Mouse (Mus musculus): ENCODE data around the gene Crcp. TPM values are rescaled to one million over a fixed set of nuclear protein-coding genes. Genes with fewer than 3 reads are reported as not detected.
A peak's percentile ranks its signal among the peaks of the same experiment; 100 is the strongest.

Crcp gene
- polyA plus RNA-seq, 1 experiment from 2014 or later: 61.3 TPM

DNA sequence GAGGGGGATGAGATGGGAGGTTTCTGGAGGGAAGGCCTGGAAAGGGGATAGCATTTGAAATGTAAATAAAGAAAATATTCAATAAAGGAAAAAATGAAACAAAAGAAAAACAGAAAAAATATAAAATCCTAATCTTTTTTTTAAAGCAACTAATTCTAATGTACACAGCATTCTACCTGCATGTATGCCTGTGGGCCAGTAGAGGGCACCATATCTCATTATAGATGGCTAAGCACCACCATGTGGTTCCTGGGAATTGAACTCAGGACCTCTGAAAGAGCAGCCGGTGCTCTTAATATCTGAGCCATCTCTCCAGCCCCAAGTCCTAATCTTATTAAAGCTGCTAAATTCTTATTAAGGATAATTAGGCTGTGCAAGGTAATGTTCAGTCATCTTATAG, 21.7 kb upstream of the Crcp start:
- WGBS: 91% methylated on average over 1 of the region's 1 CpGs
- Histone ChIP-seq H3K4me1 (replicated peaks) (peaks cover 11% of the 10 kb centered on the region), H3K9me3 (peaks cover 34% of the 10 kb centered on the region), H3K27me3 (ENCODE audit: insufficient read depth, poor library complexity, severe bottlenecking) (no peaks in the 10 kb centered on the region), H3K27ac (no peak overlapping the region), H3K36me3 (peaks cover 24% of the 10 kb centered on the region), H3K4me3 (no peak overlapping the region)
- no peak for DNase-seq (ENCODE audit: low spot score)

DNA sequence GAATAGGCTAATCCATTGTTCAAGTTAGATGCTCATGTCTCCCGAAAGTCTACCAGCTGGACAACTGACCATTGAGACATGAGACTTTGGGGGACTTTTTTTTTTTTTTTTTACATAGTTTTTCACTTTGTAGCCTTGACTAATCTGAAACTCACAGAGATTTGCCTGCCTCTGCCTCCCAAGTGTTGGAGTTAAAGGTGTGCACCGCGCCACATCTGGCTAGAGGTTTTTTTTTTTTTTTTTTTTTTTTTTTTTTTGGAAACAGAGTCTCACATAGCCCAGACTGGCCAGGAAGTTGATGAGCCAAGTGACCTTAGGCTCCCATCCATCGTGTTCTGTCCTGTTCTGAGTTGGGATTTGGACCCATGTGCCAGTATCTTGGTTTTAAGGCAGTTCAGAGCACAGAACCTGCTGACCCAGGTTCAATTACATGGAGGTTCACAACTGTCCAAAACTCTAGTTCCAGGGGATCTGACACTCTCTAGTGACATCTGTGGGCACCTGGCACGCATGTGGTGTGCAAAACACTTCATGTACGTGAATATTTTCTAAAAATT, 21.0 kb upstream of the Crcp start:
- whole genome bisulfite sequencing: 79% methylated on average over 6 of the region's 6 CpGs
- Histone ChIP-seq H3K27me3 (ENCODE audit: insufficient read depth, poor library complexity, severe bottlenecking) (no peaks in the 10 kb centered on the region), H3K36me3 (peaks cover 31% of the 10 kb centered on the region), H3K4me1 (replicated peaks) (peaks cover 3% of the 10 kb centered on the region; the same call in 1 of the 2 replicates), H3K27ac (no peak overlapping the region), H3K4me3 (no peak overlapping the region), H3K9me3 (peaks cover 34% of the 10 kb centered on the region)
- no peak for DNase-seq (ENCODE audit: low spot score)

DNA sequence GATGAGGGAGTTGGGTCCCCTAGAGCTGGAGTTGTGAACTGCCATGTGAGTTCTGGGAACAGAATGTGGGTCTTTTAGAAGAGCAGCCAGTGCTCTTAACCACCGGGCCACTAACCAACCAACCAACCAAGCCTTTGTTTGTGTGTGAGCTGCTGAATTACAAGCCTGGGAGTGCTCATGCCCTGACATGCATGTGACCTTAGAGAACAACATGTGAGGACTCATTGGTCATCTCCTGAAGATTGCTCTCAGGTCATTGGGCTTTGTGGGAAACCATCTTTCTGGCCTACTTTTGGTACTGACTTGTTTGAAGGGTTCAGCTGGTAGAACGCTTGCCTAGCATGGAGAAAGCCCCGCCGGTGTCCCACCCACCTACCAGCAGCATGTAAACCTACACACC, 19.3 kb upstream of the Crcp start:
- no peak for DNase-seq (ENCODE audit: low spot score)
- WGBS: 94% methylated on average over 4 of the region's 4 CpGs
- H3K36me3 ChIP-seq: peaks cover 47% of the 10 kb centered on the region
- H3K4me1 ChIP-seq (replicated peaks): no peaks in the 10 kb centered on the region
- no peak overlapping the region for H3K27ac ChIP-seq
- H3K9me3 ChIP-seq: peaks cover 26% of the 10 kb centered on the region
- H3K27me3 ChIP-seq (ENCODE audit: insufficient read depth, poor library complexity, severe bottlenecking): no peaks in the 10 kb centered on the region
- no peak overlapping the region for H3K4me3 ChIP-seq

DNA sequence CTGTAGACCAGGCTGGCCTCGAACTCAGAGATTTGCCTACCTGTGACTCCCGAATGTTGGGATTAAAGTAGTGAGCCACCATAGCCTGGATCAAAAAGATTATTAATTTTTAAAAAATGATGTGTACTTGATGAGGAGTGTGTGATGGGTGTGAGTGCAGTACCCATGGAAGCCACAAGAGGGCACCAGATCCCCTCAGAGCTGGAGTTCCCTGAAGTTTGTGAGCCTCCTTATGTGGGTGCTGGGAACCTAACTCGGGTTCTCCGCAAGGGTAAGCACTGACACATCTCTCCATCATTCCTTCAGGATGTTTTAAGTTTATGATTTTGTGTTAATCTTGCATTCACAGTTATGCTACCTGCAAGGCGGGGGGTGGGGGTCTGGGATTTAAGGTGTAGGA, 18.1 kb upstream of the Crcp start:
- H3K4me1 ChIP-seq (replicated peaks): no peaks in the 10 kb centered on the region
- no peaks in the 10 kb centered on the region for H3K27me3 ChIP-seq (ENCODE audit: insufficient read depth, poor library complexity, severe bottlenecking)
- no peak for DNase-seq (ENCODE audit: low spot score)
- 94% methylated on average over 5 of the region's 5 CpGs for WGBS
- H3K4me3 ChIP-seq: no peak overlapping the region
- peaks cover 59% of the 10 kb centered on the region for H3K36me3 ChIP-seq
- no peak overlapping the region for H3K27ac ChIP-seq
- peaks cover 22% of the 10 kb centered on the region for H3K9me3 ChIP-seq

DNA sequence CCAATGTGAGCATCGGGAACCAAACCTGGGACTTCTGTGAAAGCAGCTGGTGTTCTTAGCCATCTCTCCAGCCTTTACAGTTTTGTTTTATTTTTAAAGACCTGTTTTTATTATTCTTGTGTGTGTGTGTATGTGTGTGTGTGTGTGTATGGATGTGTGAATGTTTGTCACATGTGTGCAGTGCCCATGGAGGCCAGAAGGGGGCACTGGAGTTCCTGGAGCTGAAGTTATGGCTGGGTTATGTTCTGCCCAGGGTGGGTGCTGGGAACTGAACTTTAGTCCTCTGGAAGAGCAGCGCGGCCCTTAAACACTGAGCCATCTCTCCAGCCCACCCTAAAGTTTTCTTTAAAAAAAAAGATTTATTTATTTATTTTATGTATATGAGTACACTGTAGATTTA, 14.0 kb upstream of the Crcp start:
- H3K36me3 ChIP-seq: peaks cover 84% of the 10 kb centered on the region
- 98% methylated on average over 3 of the region's 3 CpGs for WGBS

DNA sequence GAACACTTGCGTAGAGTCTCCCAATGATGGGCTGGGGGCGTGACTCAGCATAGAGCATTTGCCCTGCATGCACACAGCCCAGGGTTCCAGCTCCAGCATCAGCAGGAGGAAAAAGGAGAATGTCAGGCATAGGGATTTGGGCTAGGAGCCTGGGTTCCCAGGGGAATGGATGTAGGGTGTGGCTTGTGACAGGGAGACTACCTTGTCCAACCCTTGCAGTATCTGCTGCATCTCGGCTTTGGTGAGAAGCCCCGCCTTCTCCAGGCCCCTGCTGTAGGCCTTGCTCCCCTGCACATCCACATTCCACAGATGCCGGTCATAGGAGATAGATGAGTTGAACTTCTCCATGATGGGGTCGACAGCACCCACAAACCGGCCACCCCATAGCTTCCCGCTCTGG, 9.6 kb upstream of the Crcp start:
- Histone ChIP-seq H3K4me3 (no peak overlapping the region), H3K36me3 (peaks cover 41% of the 10 kb centered on the region), H3K27me3 (ENCODE audit: insufficient read depth, poor library complexity, severe bottlenecking) (no peaks in the 10 kb centered on the region), H3K27ac (no peak overlapping the region), H3K4me1 (replicated peaks) (peaks cover 26% of the 10 kb centered on the region), H3K9me3 (0 out of 2 replicates have a peak, but pooled peaks cover 4% of the 10 kb centered on the region)
- 71% methylated on average over 8 of the region's 8 CpGs for WGBS
- DNase-seq (ENCODE audit: low spot score): no peak

More for the DNA sequence above, 14.0 kb upstream of the Crcp start:
- H3K4me1 ChIP-seq (replicated peaks): peaks cover 6% of the 10 kb centered on the region; the same call in 1 of the 2 replicates
- no peak overlapping the region for H3K4me3 ChIP-seq
- H3K9me3 ChIP-seq: peaks cover 19% of the 10 kb centered on the region
- DNase-seq (ENCODE audit: low spot score): no peak
- no peak overlapping the region for H3K27ac ChIP-seq
- no peaks in the 10 kb centered on the region for H3K27me3 ChIP-seq (ENCODE audit: insufficient read depth, poor library complexity, severe bottlenecking)

DNA sequence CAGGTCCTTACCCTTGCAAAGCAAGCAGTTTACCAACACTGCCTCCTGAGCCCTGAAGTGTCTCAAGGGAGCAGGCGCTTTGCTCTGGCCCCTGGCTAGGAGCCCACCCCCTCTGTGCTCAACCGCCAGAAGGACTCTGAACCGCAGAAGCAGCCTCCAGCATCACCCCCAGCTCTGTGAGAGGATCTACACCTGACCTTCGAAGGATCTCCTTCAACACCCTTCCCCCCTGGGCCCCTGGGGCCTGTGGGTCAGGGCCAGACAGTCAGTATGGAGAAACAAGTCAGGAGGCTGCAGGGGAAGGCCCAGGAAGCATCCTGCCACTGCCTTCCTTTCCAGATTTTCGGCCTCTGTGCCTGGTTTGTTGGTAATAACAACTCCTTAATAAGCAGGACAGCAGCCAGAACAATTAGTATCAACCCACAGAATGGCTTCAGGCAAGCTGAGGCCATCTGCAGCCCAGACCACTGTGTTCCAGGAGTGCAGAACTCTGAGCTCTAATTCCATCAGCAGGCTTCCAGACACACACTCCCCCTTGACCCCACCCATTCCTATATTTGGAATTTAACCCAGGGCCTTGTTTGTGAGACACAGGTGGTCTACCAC, 7.6 kb upstream of the Crcp start:
- no peak for DNase-seq (ENCODE audit: low spot score)

DNA sequence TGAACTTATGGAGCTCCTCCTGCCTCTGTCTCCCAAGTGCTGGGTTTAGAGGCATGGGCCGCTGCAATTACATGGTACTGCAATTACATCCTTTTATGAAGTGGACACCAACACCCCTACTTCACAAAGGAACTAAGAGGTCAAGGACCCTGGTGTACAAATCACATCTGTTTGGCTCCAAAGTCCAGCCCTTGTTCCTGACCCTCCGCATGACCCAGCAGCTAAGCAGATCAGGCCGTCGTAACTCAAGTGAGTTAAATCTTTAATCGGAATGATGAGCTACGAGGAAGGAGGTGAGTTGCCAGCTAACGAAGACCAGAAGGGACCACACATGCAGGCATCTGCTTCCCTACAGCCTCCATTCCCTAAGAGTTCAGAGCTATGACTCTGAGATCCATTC, 6.7 kb upstream of the Crcp start:
- Histone ChIP-seq H3K36me3 (peaks cover 16% of the 10 kb centered on the region), H3K4me3 (no peak overlapping the region), H3K9me3 (no peaks in the 10 kb centered on the region), H3K4me1 (replicated peaks) (peaks cover 28% of the 10 kb centered on the region), H3K27ac (no peak overlapping the region), H3K27me3 (ENCODE audit: insufficient read depth, poor library complexity, severe bottlenecking) (no peaks in the 10 kb centered on the region)
- WGBS: 80% methylated on average over 7 of the region's 7 CpGs
- no peak for DNase-seq (ENCODE audit: low spot score)

More for the DNA sequence above, 7.6 kb upstream of the Crcp start:
- Histone ChIP-seq H3K4me3 (no peak overlapping the region), H3K36me3 (peaks cover 21% of the 10 kb centered on the region), H3K9me3 (no peaks in the 10 kb centered on the region), H3K27ac (peak overlapping the region; percentile 35; the same call in 1 of the 2 replicates), H3K4me1 (replicated peaks) (peaks cover 28% of the 10 kb centered on the region), H3K27me3 (ENCODE audit: insufficient read depth, poor library complexity, severe bottlenecking) (no peaks in the 10 kb centered on the region)
- WGBS: 65% methylated on average over 5 of the region's 5 CpGs

DNA sequence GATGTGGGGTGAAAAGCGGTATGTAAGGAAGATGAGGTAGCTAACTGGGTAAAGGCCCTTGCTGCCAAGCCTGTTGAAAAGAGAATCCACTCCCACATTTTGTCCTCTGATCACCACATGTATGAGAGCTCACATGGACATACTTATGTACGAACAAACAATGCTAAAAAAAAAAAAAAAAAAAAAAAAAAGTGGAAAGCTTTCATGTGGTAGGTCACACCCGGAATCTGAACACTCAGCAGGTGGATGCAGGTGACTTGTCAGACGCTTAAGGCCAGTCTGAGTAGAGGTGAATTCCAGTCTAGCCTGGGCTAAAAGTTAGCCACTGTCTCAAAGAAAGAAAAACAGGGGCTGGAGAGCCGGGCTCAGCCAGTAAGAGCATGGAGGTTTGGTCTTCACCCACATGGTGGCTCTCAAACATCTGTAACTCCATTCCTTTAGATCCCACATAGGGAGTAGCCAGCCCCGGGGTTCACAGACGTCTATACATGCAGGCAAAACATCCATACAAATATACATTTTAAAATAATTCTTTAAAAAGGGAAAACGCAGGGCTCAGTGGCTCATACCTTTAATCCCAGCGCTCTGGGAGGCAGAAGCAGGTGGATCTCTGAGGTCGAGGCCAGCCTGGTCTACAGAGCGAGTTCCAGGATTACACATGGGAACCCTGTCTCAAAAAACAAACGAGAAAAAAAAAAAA, 5.9 kb upstream of the Crcp start:
- Histone ChIP-seq H3K27me3 (ENCODE audit: insufficient read depth, poor library complexity, severe bottlenecking) (no peaks in the 10 kb centered on the region), H3K27ac (no peak overlapping the region), H3K9me3 (no peaks in the 10 kb centered on the region), H3K4me3 (peak overlapping the region; percentile 72), H3K36me3 (peaks cover 8% of the 10 kb centered on the region), H3K4me1 (replicated peaks) (peaks cover 28% of the 10 kb centered on the region)
- DNase-seq (ENCODE audit: low spot score): no peak
- 44% methylated on average over 12 of the region's 12 CpGs for WGBS

DNA sequence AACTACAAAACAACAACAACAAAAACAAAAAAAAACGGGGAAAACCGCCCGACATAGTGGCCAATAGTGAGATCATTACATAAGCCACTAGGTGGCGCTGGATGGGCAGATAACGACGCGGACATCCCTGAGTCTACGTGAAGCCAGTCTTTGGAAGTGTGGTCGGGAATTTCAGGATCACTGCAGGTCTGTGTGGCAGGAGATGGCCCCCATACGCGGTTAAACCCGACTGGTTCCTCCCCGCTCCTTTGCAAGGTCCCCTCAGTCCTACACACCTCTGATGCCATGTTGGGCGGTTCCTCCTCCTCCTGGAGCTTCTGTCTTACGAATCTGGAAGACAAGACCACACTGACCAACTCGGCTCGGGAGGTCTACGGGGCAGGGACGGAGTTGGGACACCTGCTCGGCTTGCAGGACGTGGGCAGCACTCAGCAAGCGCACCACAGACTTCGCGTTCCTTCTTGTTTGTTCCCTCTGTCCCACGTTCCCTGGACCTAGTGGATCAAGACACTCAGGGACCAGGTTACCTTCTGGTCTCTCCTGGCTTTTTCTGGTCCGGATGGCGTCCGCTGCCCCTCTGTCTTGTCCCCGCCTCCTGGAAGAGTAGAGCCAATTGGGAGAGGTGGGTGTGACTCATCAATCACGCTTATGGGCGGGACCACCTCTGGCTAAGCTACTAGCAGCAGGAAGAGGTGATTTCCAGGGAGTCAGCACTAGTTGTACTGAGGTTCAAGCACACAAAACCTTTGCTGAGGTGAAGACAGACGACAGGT, 5.1 kb upstream of the Crcp start:
- WGBS: under 1% methylated on average over 32 of the region's 32 CpGs
- Histone ChIP-seq H3K27ac (peak overlapping the region; percentile 84), H3K36me3 (0 out of 2 replicates have a peak, but pooled peaks cover under 1% of the 10 kb centered on the region), H3K9me3 (no peaks in the 10 kb centered on the region), H3K27me3 (ENCODE audit: insufficient read depth, poor library complexity, severe bottlenecking) (no peaks in the 10 kb centered on the region), H3K4me3 (peak overlapping the region; percentile 72), H3K4me1 (replicated peaks) (peaks cover 28% of the 10 kb centered on the region)
- peak; percentile 87 for DNase-seq (ENCODE audit: low spot score)

DNA sequence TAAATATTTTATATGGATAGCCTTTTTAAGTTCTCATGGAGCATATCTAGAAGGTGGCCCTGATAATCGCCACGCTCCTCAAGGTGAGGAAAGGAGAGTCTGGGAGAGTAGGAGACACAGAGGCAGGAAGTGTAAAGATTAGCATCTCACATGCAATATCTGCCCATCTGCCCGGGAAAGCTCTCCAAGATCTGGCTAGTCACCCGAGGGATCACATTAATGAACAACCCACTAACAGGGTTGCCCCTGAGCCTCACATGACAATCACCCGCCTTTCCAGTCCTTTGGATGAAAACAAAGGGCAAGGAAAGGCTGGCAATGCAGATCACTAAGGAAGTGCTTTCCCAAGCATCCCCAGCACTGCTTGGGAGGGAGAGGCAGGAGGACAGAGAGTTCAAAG, 2.0 kb upstream of the Crcp start:
- peaks cover 25% of the 10 kb centered on the region for H3K4me1 ChIP-seq (replicated peaks)
- H3K9me3 ChIP-seq: no peaks in the 10 kb centered on the region
- H3K4me3 ChIP-seq: no peak overlapping the region
- H3K36me3 ChIP-seq: no peaks in the 10 kb centered on the region
- DNase-seq (ENCODE audit: low spot score): no peak
- no peaks in the 10 kb centered on the region for H3K27me3 ChIP-seq (ENCODE audit: insufficient read depth, poor library complexity, severe bottlenecking)
- 75% methylated on average over 5 of the region's 5 CpGs for WGBS
- H3K27ac ChIP-seq: no peak overlapping the region

DNA sequence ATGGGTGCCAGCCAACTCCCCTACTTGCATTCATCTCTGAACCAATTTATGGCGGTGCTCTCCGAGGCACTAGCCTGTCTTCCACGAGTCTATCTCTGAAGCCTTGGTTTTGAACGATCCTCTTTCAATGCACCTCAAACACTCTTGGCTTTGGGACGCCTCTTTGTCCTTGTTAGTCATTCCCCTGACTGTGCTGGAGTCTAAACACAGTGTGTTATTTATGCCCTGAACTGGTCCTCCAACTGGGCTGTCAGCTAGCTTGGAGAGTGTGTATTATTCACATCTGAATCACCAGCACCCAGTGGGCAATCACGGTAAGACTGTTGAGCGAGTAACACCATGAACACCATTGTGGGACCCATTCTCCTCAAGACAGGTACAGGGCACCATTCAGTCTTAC, 1.4 kb upstream of the Crcp start:
- Histone ChIP-seq H3K4me1 (replicated peaks) (peaks cover 24% of the 10 kb centered on the region), H3K36me3 (no peaks in the 10 kb centered on the region), H3K4me3 (no peak overlapping the region), H3K27me3 (ENCODE audit: insufficient read depth, poor library complexity, severe bottlenecking) (no peaks in the 10 kb centered on the region), H3K27ac (no peak overlapping the region), H3K9me3 (no peaks in the 10 kb centered on the region)
- DNase-seq (ENCODE audit: low spot score): no peak
- 87% methylated on average over 7 of the region's 7 CpGs for WGBS

All from hindbrain, embryonic 10.5 days (tissue).